Mouse (Mus musculus) myocyte (in vitro differentiated cells): ENCODE measurements at regions not wholly inside any gene's neighbourhood (a gene's known extent, or its start where the extent isn't known, plus 50 kb on each side); places are given as distances from the start of the nearest gene placed in this dataset.

Experiments used
- H3K27me3 ChIP-seq: one replicate; pipeline ENCODE4 v1.6.1; 2011; ENCODE audit not compliant: control insufficient read depth, insufficient read depth, insufficient read length
- H3K36me3 ChIP-seq: one replicate; pipeline ENCODE4 v1.6.1; 2011; ENCODE audit not compliant: control insufficient read depth, insufficient read depth
- H3K4me2 ChIP-seq: one replicate; pipeline ENCODE4 v1.6.1; 2011; ENCODE audit warnings: low read depth, control low read depth
- H3K4me3 ChIP-seq: one replicate; pipeline ENCODE4 v1.5.1; 2011; ENCODE audit warnings: mild to moderate bottlenecking, control low read depth, moderate library complexity
- H3K79me2 ChIP-seq: one replicate; pipeline ENCODE4 v1.6.1; 2011; ENCODE audit not compliant: control insufficient read depth, insufficient read depth
- H3ac ChIP-seq: one replicate; pipeline ENCODE4 v1.6.1; 2011; ENCODE audit not compliant: control insufficient read depth, insufficient read length
- MYOG ChIP-seq, 3 experiments: IDR thresholded peaks; one replicate each; pipeline ENCODE4 v1.6.1; 2011; ENCODE audit warnings: control low read depth in 2 of 3, low read depth in 2 of 3, mild to moderate bottlenecking in 2 of 3; ENCODE audit not compliant: insufficient read length in 2 of 3, control insufficient read depth in 1 of 3, insufficient read depth in 1 of 3
- POLR2A ChIP-seq: IDR thresholded peaks from one replicate; pipeline ENCODE4 v1.6.1; 2011; ENCODE audit warnings: low read depth, mild to moderate bottlenecking, control low read depth, moderate library complexity; ENCODE audit not compliant: insufficient read length
- TCF12 ChIP-seq: IDR thresholded peaks from one replicate; pipeline ENCODE4 v1.6.1; 2011; ENCODE audit warnings: mild to moderate bottlenecking, control low read depth; ENCODE audit not compliant: poor library complexity, insufficient read depth, severe bottlenecking

DNA sequence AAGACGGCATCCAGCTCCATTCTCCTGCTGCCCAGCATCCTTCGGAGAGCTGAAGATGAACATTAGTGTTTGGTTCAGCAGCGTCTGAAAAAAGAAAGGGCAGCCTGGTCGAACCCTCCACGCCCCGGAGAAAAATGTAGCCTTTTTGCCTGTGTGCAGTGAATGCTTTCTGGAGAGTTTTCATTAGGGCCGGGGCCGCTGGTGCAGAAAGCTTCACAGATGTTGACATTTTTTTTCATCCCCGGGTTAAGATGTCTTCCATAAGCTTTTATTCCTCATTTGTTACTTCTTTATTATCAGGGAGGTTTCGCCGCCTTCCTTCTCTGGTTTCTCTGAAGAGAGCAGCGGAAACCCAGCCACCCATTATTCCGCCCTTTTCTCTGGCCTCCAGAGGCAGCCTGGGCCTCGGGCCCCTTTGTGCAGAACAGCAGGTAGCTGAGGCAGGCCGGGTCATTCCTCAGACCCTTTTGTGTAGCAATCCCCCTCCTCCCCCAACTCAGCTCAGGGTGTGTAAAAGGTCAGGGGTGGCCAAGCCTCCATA lies 61.4 kb downstream of the Cpn2 start:
- H3K36me3 ChIP-seq: no peaks in the 10 kb centered on the region
- no peaks in the 10 kb centered on the region for H3K79me2 ChIP-seq
- no peak overlapping the region for H3K4me3 ChIP-seq
- H3K27me3 ChIP-seq: no peaks in the 10 kb centered on the region
- TF ChIP-seq MYOG (IDR thresholded peaks at IDR 0.05; ENCODE audit: control insufficient read depth in 1 of 3, insufficient read depth in 1 of 3, insufficient read length in 2 of 3, low read depth in 2 of 3) (no peak), TCF12 (no peak), POLR2A (no peak)
- no peak overlapping the region for H3K4me2 ChIP-seq
- H3ac ChIP-seq: no peak overlapping the region
